Mouse (Mus musculus): ENCODE results near the gene Rps6ka4. TPM values are rescaled to one million over a fixed set of nuclear protein-coding genes. Genes with fewer than 3 reads are reported as not detected.

Rps6ka4 gene
- total RNA-seq, 1 experiment from 2014 or later: 11.8 TPM

DNA sequence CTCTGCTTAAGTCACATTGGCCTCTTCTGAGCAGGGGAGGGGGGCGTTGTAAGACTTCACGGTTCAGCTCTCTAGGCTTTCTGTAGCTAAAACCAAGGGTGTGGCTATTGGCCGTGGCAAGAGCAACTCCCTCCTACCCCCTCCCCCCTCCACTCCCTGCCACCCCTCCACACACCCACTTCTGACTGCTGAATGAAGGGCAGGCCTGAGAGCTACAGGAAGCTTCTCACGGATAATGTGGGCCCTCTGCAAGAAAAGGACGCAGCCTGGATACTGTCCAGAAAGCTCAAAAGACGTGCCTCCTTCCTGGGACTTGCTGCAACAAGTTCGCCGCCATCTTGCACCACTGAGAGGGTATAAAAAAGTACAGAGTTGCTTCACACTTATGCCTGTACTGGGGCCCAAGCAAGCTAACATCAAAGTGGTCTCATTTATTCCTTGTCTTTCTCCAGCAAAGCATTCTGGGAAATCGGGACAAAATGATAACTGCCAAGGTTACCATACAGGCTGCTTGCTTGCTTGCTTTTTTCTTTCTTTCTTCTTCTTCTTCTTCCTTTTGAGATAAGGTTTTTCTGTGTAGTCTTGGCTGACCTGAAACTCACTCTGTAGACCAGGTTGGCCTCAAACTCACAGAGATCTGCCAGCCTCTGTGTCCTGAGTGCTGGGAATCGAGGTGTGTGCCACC is 21.2 kb downstream of the Rps6ka4 start:
- ATAC-seq (replicated peaks; ENCODE audit: insufficient number of reproducible peaks, low FRiP score, low TSS enrichment, poor library complexity, severe bottlenecking): no peak

DNA sequence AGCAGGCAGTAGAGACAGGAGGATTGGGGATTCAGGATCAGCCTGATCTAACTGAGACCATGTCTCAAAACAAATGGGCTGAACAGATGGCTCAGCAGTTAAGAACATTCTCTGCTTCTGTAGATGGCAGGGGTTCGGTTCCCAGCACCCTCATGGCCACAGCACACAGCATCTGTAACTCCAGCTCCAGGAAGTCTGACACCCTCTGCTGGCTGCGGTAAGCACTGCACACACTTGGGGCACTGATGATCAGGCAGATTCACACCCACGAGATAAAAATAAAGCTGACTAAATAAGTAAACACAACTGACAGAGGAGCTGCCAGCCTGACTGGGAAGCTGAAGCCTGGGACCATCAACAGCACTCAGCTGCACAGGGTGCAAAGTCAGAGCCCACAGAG is 25.5 kb downstream of the Rps6ka4 start:
- ATAC-seq (replicated peaks; ENCODE audit: insufficient number of reproducible peaks, low FRiP score, low TSS enrichment, poor library complexity, severe bottlenecking): no peak

DNA sequence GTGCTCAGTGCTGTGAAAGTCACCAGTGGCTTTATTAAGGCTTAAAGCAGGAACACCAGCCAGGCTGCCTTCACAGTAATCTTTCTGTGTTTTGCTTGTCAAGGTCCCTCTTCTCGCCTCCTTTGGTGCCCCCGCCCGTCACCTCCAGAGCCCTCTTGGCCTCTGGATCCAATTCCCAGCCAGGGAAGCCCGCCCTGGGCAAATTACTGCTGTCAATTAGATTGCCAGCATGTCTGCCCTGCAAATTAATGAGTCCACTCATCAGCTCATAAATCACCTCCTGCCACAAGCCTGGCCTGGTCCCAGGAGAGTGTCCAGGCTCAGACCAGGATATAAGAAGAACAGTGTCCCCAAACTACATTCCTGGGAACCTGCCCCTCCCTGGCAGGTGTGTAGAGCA is 26.1 kb downstream of the Rps6ka4 start:
- no peak for ATAC-seq (replicated peaks; ENCODE audit: insufficient number of reproducible peaks, low FRiP score, low TSS enrichment, poor library complexity, severe bottlenecking)

Other genes with a start within 250 kb of the Rps6ka4 start
- gene Ccdc88b, start 17.6 kb upstream of the Rps6ka4 start, total RNA-seq (2017): 92.9 to 171 TPM (median 102 TPM) in 3 replicates
- gene Trmt112, start 69.1 kb upstream of the Rps6ka4 start, total RNA-seq (2017): 84.5 to 135 TPM (median 85.6 TPM) in 3 replicates
- 520 to 936 TPM (median 803 TPM) in 3 replicates for gene Prdx5, start 69.5 kb upstream of the Rps6ka4 start, total RNA-seq (2017)
- gene Esrra, start 81.2 kb upstream of the Rps6ka4 start, total RNA-seq (2017): 39.1 to 50.2 TPM (median 46.8 TPM) in 3 replicates
- not detected in 3 replicates for gene Catsperz, start 84.7 kb upstream of the Rps6ka4 start, total RNA-seq (2017)
- gene Kcnk4, start 93.9 kb upstream of the Rps6ka4 start, total RNA-seq (2017): not detected in 3 replicates
- gene Bad, start 101.2 kb upstream of the Rps6ka4 start, total RNA-seq (2017): 9.3 to 26.0 TPM (median 10.3 TPM) in 3 replicates
- gene Gpr137, start 101.8 kb upstream of the Rps6ka4 start, total RNA-seq (2017): 13.1 to 16.8 TPM (median 14.2 TPM) in 3 replicates
- gene Ppp1r14b, start 134.3 kb upstream of the Rps6ka4 start, total RNA-seq (2017): 31.2 to 34.4 TPM (median 33.6 TPM) in 3 replicates
- 9.2 to 17.4 TPM (median 15.8 TPM) in 3 replicates for gene Plcb3, start 135.8 kb upstream of the Rps6ka4 start, total RNA-seq (2017)
- 62.9 to 104 TPM (median 63.6 TPM) in 3 replicates for gene Fkbp2, start 139.9 kb upstream of the Rps6ka4 start, total RNA-seq (2017)
- gene Vegfb, start 147.0 kb upstream of the Rps6ka4 start, total RNA-seq (2017): 0.43 to 3.0 TPM (median 1.8 TPM) in 3 replicates
- gene Dnajc4, start 151.9 kb upstream of the Rps6ka4 start, total RNA-seq (2017): 20.1 to 34.0 TPM (median 27.0 TPM) in 3 replicates
- gene Nudt22, start 155.5 kb upstream of the Rps6ka4 start, total RNA-seq (2017): 8.8 to 12.2 TPM (median 9.7 TPM) in 3 replicates
- gene Trpt1, start 155.5 kb upstream of the Rps6ka4 start, total RNA-seq (2017): 2.5 to 5.0 TPM (median 3.0 TPM) in 3 replicates
- gene Fermt3, start 178.8 kb upstream of the Rps6ka4 start, total RNA-seq (2017): 265 to 357 TPM (median 285 TPM) in 3 replicates
- gene Stip1, start 199.3 kb upstream of the Rps6ka4 start, total RNA-seq (2017): 86.9 to 106 TPM (median 100 TPM) in 3 replicates
- 0.32 to 1.8 TPM in 2 of 3 replicates, not detected in the other for gene Macrod1, start 216.2 kb upstream of the Rps6ka4 start, total RNA-seq (2017)